Mouse (Mus musculus) heart, embryonic 15.5 days (tissue): ENCODE results near the gene Rhbdd1. TPM values are rescaled to one million over a fixed set of nuclear protein-coding genes. Genes with fewer than 3 reads are reported as not detected.

Source experiments
- ATAC-seq: fragments of 200-750 bp; cut with Nextera tagmentation; replicated peaks from 2 replicates; pipeline ENCODE4 v1.8.0; 2017; ENCODE audit warnings: low read depth, moderate TSS enrichment; ENCODE audit not compliant: insufficient number of reproducible peaks, insufficient read depth, low FRiP score
- H3K27ac ChIP-seq: fragments of 300-500 bp; sonication (generic); 2 replicates; pipeline ENCODE4 v1.5.1; 2015; ENCODE audit warnings: mild to moderate bottlenecking, inconsistent platforms
- H3K27me3 ChIP-seq: fragments of 300-500 bp; sonication (generic); 2 replicates; pipeline ENCODE4 v1.6.1; 2015; ENCODE audit warnings: inconsistent platforms
- H3K36me3 ChIP-seq: fragments of 300-500 bp; sonication (generic); 2 replicates; pipeline ENCODE4 v1.6.1; 2015; ENCODE audit warnings: mild to moderate bottlenecking, inconsistent platforms
- H3K4me1 ChIP-seq: fragments of 300-500 bp; sonication (generic); replicated peaks from 2 replicates; pipeline ENCODE4 v1.6.1; 2015; ENCODE audit warnings: inconsistent platforms
- H3K4me2 ChIP-seq: fragments of 300-500 bp; sonication (generic); 2 replicates; pipeline ENCODE4 v1.6.1; 2015; ENCODE audit warnings: inconsistent platforms, mild to moderate bottlenecking, moderate library complexity
- H3K4me3 ChIP-seq: fragments of 300-500 bp; sonication (generic); 2 replicates; pipeline ENCODE4 v1.5.1; 2015; ENCODE audit warnings: mild to moderate bottlenecking, inconsistent platforms
- H3K9ac ChIP-seq: fragments of 300-500 bp; sonication (generic); 2 replicates; pipeline ENCODE4 v1.6.1; 2015; ENCODE audit warnings: mild to moderate bottlenecking, inconsistent platforms
- H3K9me3 ChIP-seq: fragments of 300-500 bp; sonication (generic); replicated peaks from 2 replicates; pipeline ENCODE4 v1.6.1; 2016; ENCODE audit warnings: inconsistent platforms
- WGBS: fragments of 180-500 bp; shearing (Covaris S2); methylation state at CpG from one replicate; pipeline ENCODE4 v1.1.7; 2015; ENCODE audit warnings: mixed read lengths; 5-methylcytosine and 5-hydroxymethylcytosine counted together
- polyA plus RNA-seq: library from polyadenylated mRNA; unstranded; fragments of >200 nt; fragmentation: Nextera tagmentation; extraction: Ambion mirVana; gene quantifications from 2 replicates; pipeline ENCODE4 v1.2.1, GENCODE M21; 2015

The Rhbdd1 gene
- polyA plus RNA-seq, 1 experiment from 2014 or later: 7.6 TPM

DNA sequence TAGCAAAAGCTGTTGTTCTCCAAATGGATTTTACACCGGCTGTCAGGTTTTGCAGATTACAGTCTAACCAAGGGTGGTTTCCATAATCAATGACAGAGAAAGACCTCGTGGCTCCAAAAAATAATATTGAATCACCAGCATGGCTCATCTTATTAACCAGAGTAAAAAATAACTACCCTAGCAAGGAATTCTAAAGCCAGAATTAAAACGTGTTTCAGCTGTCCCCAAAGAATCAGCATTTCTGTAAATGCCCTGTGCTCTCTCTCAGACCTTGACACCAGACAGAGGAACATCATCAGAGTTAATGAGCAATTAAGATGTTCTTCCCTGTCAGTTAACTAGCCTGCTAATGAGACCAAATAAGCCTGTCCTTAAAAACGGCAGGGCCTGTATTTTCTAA, 79.1 kb downstream of the Rhbdd1 start:
- 72% methylated on average over 4 of the region's 4 CpGs for WGBS
- no peak overlapping the region for H3K27ac ChIP-seq
- no peaks in the 10 kb centered on the region for H3K27me3 ChIP-seq

DNA sequence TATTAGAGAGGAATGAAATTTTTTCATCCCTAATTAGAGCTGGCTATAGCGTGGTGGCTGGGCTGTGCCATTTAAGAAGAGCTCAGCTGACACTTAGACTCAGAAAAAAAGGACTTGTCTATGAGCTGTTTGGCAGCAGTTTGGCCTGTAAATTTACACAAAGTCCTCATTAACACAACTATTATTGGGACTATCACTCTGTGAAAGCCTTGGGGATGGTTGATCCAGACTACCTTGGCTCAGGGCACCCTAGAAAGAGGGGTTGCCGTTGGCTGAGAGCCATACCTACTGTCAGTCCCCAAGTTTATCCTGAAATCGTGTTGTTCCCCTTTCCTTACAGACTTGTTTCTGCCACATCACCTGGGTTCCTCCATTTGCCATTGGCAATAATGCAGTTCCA, 91.5 kb downstream of the Rhbdd1 start:
- peaks cover 10% of the 10 kb centered on the region for H3K4me1 ChIP-seq
- no peak overlapping the region for H3K27ac ChIP-seq
- H3K4me2 ChIP-seq: no peak overlapping the region
- 83% methylated on average over 3 of the region's 3 CpGs for WGBS
- no peak overlapping the region for H3K9ac ChIP-seq
- H3K4me3 ChIP-seq: no peak overlapping the region
- no peak for ATAC-seq
- H3K27me3 ChIP-seq: no peaks in the 10 kb centered on the region
- no peaks in the 10 kb centered on the region for H3K36me3 ChIP-seq
- no peaks in the 10 kb centered on the region for H3K9me3 ChIP-seq

More for the DNA sequence above, 79.1 kb downstream of the Rhbdd1 start:
- no peaks in the 10 kb centered on the region for H3K4me1 ChIP-seq
- no peak for ATAC-seq
- no peak overlapping the region for H3K4me2 ChIP-seq
- H3K36me3 ChIP-seq: no peaks in the 10 kb centered on the region
- H3K9me3 ChIP-seq: no peaks in the 10 kb centered on the region
- no peak overlapping the region for H3K9ac ChIP-seq
- no peak overlapping the region for H3K4me3 ChIP-seq

DNA sequence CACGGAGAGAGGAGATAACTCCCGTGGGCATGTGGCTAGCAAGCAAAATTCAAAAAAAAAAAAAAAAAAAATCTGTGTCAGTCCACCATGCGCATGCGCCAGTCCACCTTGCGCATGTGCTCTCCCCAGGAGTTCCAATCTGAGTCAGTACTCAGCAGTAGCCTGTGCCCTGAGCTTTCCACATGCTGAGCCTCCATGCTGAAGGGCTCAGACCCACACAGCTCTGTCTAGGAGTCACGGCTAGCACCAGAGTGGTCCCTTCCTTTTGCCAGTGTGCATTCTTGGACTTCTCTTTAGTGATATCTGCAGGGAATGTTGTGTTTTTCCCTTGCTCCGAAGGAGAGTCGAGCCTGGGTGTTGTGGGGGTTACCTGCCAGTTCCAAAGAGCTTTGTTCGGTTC, 93.0 kb downstream of the Rhbdd1 start:
- Histone ChIP-seq H3K9me3 (no peaks in the 10 kb centered on the region), H3K4me2 (no peak overlapping the region), H3K4me1 (peaks cover 10% of the 10 kb centered on the region), H3K36me3 (no peaks in the 10 kb centered on the region), H3K9ac (no peak overlapping the region), H3K4me3 (no peak overlapping the region), H3K27ac (no peak overlapping the region), H3K27me3 (no peaks in the 10 kb centered on the region)
- WGBS: 87% methylated on average over 9 of the region's 9 CpGs
- ATAC-seq: no peak

DNA sequence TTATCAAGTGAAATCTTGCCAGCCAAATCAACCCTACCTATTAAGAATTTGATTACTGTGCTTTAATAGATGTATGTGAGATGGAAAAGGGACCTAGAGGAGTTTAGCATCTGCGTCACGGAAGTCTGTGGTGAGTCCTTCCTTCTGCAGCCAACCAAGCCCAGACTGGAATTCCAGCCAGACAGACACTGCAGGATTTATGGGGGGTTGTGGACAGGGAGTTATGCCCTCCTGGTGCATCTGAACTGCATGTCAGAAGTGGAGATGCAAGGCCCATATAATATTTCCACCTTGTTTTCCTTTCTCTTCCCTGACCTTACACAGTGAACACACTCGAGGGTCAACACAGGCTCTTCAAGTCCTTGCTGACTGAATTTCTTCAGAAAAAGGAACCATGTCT, 94.3 kb downstream of the Rhbdd1 start:
- ATAC-seq: no peak
- WGBS: 63% methylated on average over 3 of the region's 3 CpGs

DNA sequence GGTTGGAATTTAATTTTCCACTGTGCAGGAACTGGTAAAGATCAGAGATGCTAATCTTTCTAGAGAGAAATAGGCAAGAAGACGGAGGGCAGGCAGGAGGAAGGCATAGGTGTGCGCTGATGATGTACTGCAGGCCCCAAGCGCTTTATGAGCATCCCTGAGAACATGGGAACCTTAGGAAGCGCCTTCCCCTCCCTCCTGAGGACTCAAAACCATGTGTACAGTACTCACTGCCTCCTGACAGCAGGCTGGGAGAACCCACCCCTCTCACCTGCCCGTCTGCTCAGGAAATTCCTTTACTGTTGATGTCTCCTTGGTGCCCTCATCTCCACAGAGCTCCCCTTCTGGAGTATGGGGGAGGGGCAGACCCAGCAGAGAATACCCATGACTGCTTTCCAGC, 95.3 kb downstream of the Rhbdd1 start:
- H3K9ac ChIP-seq: no peak overlapping the region
- H3K4me1 ChIP-seq: peaks cover 10% of the 10 kb centered on the region
- no peaks in the 10 kb centered on the region for H3K27me3 ChIP-seq
- no peaks in the 10 kb centered on the region for H3K36me3 ChIP-seq
- no peak overlapping the region for H3K27ac ChIP-seq
- no peak overlapping the region for H3K4me3 ChIP-seq
- WGBS: 84% methylated on average over 5 of the region's 5 CpGs
- H3K4me2 ChIP-seq: no peak overlapping the region
- no peaks in the 10 kb centered on the region for H3K9me3 ChIP-seq
- no peak for ATAC-seq

More for the DNA sequence above, 94.3 kb downstream of the Rhbdd1 start:
- no peak overlapping the region for H3K4me3 ChIP-seq
- H3K4me2 ChIP-seq: no peak overlapping the region
- no peak overlapping the region for H3K9ac ChIP-seq
- H3K27me3 ChIP-seq: no peaks in the 10 kb centered on the region
- H3K36me3 ChIP-seq: no peaks in the 10 kb centered on the region
- H3K9me3 ChIP-seq: no peaks in the 10 kb centered on the region
- H3K4me1 ChIP-seq: peaks cover 10% of the 10 kb centered on the region
- no peak overlapping the region for H3K27ac ChIP-seq

DNA sequence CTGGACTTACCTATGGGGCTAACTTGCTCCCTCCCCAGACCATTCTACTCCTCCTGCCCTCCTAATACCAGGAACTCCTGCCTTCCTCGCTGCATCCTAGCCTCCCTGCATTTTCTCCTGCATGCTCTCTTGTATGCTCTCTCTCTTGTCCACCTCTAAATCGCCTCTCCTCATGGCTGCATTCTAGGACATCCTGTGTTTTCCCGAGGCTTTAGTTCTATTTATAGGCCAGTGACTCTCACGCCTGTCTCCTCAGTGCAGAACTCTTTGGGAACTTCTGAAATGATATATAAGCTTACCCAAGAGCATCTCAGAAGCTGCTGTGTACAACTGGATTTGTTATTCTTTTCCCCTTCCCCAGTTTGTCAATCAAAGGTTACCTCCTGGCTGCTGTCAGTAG, 95.8 kb downstream of the Rhbdd1 start:
- H3K4me2 ChIP-seq: no peak overlapping the region
- H3K9ac ChIP-seq: no peak overlapping the region
- no peak overlapping the region for H3K27ac ChIP-seq
- WGBS: 20% methylated on average over 4 of the region's 4 CpGs
- no peak for ATAC-seq
- peaks cover 10% of the 10 kb centered on the region for H3K4me1 ChIP-seq
- H3K9me3 ChIP-seq: no peaks in the 10 kb centered on the region
- no peaks in the 10 kb centered on the region for H3K27me3 ChIP-seq
- no peak overlapping the region for H3K4me3 ChIP-seq
- H3K36me3 ChIP-seq: no peaks in the 10 kb centered on the region

DNA sequence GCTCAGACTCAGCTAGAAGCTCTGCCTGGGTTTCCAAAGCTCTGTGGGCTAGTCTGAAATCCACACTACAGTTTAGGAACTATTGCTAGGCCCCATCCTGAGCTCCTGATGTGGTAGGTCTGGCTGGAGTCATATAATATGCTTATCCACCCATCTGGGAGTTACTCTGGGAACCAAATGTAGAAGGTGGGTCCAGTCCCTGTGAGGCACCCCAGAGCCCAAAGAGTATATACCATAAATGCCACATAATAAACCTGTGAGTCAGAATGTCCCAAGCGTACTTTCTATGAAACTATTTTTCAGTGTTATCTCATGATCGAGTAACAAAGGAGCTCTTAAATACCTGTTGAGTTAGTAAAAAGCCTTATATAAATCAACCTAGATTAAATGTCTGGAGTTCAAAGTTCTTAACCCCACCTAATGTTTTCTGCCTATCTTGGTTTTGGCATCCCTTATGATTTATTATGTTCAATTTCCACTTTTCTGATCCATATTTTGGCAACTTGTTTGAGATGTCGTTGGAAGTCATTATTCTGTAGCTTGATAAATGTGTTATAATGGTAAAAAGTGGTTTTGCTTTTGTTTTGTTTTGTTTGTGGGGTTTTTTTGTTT, 98.3 kb downstream of the Rhbdd1 start:
- H3K4me1 ChIP-seq: peaks cover 10% of the 10 kb centered on the region
- WGBS: 86% methylated on average over 3 of the region's 3 CpGs
- H3K9ac ChIP-seq: no peak overlapping the region
- H3K9me3 ChIP-seq: no peaks in the 10 kb centered on the region
- no peak overlapping the region for H3K27ac ChIP-seq
- H3K27me3 ChIP-seq: no peaks in the 10 kb centered on the region
- H3K4me3 ChIP-seq: no peak overlapping the region
- ATAC-seq: no peak
- no peak overlapping the region for H3K4me2 ChIP-seq
- H3K36me3 ChIP-seq: no peaks in the 10 kb centered on the region

DNA sequence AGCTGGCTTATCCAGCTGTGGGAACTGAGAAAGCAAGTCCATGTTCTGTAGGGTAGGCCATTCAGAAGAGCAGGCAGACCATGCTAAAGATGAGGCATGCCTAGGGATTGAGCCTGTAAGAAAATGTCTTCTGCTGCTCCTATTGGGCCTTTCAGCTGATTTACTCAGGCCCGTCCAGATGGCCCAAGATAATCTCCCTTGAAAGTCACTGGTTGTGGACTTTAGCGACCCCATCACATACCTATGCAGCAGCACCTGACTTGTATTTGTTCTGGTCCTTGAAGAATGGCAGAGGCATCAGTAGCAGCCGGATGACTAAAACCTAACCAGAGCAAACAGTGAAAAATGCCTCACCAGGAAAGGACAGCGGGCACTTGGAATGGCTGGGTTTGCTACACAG, 99.4 kb downstream of the Rhbdd1 start:
- Histone ChIP-seq H3K27me3 (no peaks in the 10 kb centered on the region), H3K9ac (no peak overlapping the region), H3K4me3 (no peak overlapping the region), H3K4me1 (peaks cover 10% of the 10 kb centered on the region), H3K9me3 (no peaks in the 10 kb centered on the region), H3K4me2 (no peak overlapping the region), H3K36me3 (no peaks in the 10 kb centered on the region), H3K27ac (no peak overlapping the region)
- 83% methylated on average over 4 of the region's 4 CpGs for WGBS
- ATAC-seq: no peak

DNA sequence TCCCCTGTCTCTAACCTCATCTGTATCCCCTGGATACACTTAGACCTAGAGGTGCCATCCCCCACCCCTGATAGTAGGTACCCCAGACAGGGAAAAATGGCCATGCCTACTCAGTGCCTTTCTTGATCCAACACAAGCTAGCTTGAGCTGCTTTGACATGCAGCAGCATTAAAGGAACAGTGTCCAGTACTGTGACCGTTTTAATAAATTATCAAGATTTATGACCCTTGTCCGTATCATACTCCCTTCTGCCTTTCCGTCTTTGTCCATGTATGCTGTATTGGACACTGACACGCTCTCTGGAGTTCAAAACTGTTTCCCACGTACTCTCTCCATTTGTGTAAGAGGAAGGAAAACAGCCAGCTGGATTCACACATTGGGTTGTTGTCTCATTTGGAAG, 111.5 kb downstream of the Rhbdd1 start:
- Histone ChIP-seq H3K27me3 (no peaks in the 10 kb centered on the region), H3K27ac (no peak overlapping the region), H3K4me3 (no peak overlapping the region), H3K9me3 (no peaks in the 10 kb centered on the region), H3K4me1 (peaks cover 12% of the 10 kb centered on the region), H3K9ac (no peak overlapping the region), H3K4me2 (no peak overlapping the region), H3K36me3 (no peaks in the 10 kb centered on the region)
- WGBS: 87% methylated on average over 5 of the region's 5 CpGs
- ATAC-seq: no peak

DNA sequence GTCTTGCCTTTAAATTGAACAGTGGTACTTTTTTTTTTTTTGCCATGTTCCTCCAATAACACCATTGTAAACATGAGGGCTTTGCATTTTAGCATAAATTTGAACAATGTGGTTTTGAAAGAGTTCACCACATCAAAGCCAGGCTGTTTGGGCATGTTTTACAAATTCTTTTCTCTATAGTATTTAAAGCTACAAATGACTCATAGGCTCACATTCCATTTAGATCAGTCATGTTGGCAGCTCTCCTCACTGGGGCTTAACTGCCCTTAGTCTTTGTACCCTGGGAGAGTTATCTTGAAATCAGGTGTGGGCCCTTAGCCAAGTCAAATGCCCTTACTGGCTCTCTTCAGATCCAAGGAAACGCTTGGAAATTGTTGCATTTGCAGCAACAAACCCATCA, 112.8 kb downstream of the Rhbdd1 start:
- WGBS: 16% methylated on average over 1 of the region's 1 CpGs
- Histone ChIP-seq H3K27ac (0 out of 2 replicates have a peak overlapping the region, but pooled peaks have one; percentile 21), H3K4me2 (no peak overlapping the region)

DNA sequence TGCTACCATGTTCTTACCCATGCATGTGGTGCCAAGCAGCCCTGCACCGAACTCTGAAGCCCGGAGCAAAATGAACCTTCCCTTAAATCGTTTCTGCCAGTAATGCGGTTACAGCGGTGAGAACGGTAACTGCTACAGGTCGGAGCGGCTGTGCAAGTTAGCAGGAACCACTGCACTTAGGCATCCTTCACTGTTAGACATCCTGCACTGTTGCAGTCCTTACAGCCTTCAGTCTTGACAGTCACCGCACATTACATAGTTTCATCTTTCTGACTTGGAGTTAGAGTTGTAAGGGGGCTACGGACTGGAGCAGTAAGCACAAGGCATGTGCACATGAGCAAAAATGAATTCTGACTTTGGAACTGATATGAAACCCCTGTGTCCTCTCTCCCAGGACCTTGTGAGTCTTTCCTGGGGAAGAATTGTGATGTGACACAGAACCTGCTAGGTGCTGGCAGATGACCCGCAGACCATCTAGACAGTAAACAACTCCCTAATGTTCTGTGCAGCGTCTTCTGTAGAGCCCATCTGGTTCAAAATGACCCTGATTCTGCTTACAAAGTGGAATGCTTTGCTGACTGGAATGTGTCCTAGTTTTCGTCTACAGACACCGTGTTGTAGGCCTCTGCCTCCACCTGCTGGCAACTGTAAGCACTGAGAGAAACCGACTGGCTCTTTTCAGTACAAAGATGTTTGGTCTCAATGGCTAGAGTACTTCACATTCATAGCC, 116.8 kb downstream of the Rhbdd1 start:
- no peak; the same call in 1 of the 2 replicates for ATAC-seq

More for the DNA sequence above, 112.8 kb downstream of the Rhbdd1 start:
- Histone ChIP-seq H3K4me1 (peaks cover 12% of the 10 kb centered on the region), H3K4me3 (no peak overlapping the region), H3K9me3 (no peaks in the 10 kb centered on the region), H3K27me3 (no peaks in the 10 kb centered on the region), H3K9ac (no peak overlapping the region), H3K36me3 (no peaks in the 10 kb centered on the region)
- peak; percentile 79 for ATAC-seq

DNA sequence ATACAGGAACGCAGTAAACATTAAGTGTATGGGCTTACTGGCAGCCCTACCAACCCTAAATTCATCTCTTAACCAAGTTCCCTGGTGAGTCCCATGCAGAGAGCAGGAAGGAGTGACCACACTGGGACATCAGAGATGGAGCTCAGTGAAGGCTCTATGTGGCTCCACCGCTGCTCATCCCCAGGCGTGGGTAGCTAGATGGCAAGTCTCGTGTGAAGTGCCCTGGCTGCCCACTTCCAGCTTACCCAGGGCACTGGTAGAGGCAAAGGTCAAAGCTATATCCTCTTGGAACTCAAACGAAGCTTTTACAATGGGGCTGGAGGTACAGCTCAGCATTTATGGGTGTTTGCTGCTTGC, 117.4 kb downstream of the Rhbdd1 start:
- no peaks in the 10 kb centered on the region for H3K27me3 ChIP-seq
- 73% methylated on average over 5 of the region's 5 CpGs for WGBS
- H3K4me1 ChIP-seq: peaks cover 12% of the 10 kb centered on the region
- ATAC-seq: no peak
- no peaks in the 10 kb centered on the region for H3K9me3 ChIP-seq
- no peaks in the 10 kb centered on the region for H3K36me3 ChIP-seq
- H3K4me3 ChIP-seq: no peak overlapping the region
- H3K27ac ChIP-seq: no peak overlapping the region
- no peak overlapping the region for H3K4me2 ChIP-seq
- no peak overlapping the region for H3K9ac ChIP-seq

More for the DNA sequence above, 116.8 kb downstream of the Rhbdd1 start:
- Histone ChIP-seq H3K27me3 (no peaks in the 10 kb centered on the region), H3K4me3 (no peak overlapping the region), H3K36me3 (no peaks in the 10 kb centered on the region), H3K4me1 (peaks cover 12% of the 10 kb centered on the region), H3K27ac (no peak overlapping the region), H3K4me2 (no peak overlapping the region), H3K9ac (no peak overlapping the region), H3K9me3 (no peaks in the 10 kb centered on the region)
- 61% methylated on average over 15 of the region's 15 CpGs for WGBS
